21 mouse cellular contexts compared by ENCODE assay signal in the genomic region with DNA sequence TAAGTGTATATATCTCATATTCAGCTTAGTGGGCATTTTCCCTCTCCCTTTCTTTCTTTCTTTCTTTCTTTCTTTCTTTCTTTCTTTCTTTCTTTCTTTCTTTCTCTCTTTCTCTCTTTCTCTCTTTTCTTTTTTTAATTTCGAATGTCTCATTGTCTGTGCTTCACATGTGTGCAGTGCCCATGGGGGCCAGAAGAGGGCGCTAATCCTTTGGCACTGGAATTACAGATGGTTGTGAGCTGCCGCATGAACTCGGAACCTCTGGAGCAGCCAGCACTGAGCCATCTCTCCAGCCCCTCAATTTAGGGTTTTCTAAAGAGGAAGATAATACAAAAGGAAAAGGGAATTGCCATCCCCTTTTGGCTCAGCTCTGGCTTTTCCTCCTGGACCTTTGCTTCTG. TPM values are rescaled to one million over a fixed set of nuclear protein-coding genes. Genes with fewer than 3 reads are reported as not detected.
DNase-seq lines count a peak whose midpoint lies in the region; ATAC-seq and TF ChIP-seq lines count a peak whose summit lies in the region.
"Had no signal": no experiment of that assay in that cellular context is flagged by ENCODE, and none has a peak within 500 bp of the region (broad histone marks: within the 10 kb centered on the region; RNA-seq: fewer than 3 reads in every experiment).

No protein-coding gene starts in this region.

- ATAC-seq in liver, embryonic 14.5 days (ENCODE audit: insufficient read depth), result no peak
- ATAC-seq in liver, embryonic 11.5 days (replicated peaks; ENCODE audit: low FRiP score), result no peak
- ATAC-seq in megakaryocyte progenitor cell, adult 5-6 weeks (replicated peaks; ENCODE audit: poor library complexity), result no peak
- ATAC-seq: forebrain, embryonic 14.5 days had no signal

- TF ChIP-seq EP300 in heart, adult 2 months (IDR thresholded peaks at IDR 0.05; ENCODE audit: insufficient read depth, low read depth, low read length), result no peak
- TF ChIP-seq EP300 in liver, embryonic 14.5 days (IDR thresholded peaks at IDR 0.05; ENCODE audit: low read depth), result no peak

- H3K4me3 ChIP-seq in heart, adult 2 months, result no peak overlapping the region
- H3K4me3 ChIP-seq in liver, embryonic 14.5 days (ENCODE audit: insufficient read depth in 1 of 2, low read depth in 2 of 2, low read length in 2 of 2), result no peak overlapping the region
- no peak overlapping the region for H3K4me3 ChIP-seq in liver, embryonic 11.5 days (ENCODE audit: low read depth, low read length)
- H3K4me3 ChIP-seq in bone marrow macrophage, adult 2 months (ENCODE audit: insufficient read depth, low read length), result no peak overlapping the region
- H3K4me3 ChIP-seq: heart, embryonic 13.5 days; hindbrain, embryonic 15.5 days; megakaryocyte, embryonic 14.5 days; neural tube, embryonic 15.5 days; stomach, embryonic 15.5 days had no signal

- no peak for DNase-seq in heart, adult 2 months
- no peak for DNase-seq in heart, postnatal 10 days
- no peak for DNase-seq in liver, embryonic 14.5 days (ENCODE audit: low read depth in 3 of 3, low spot score in 3 of 3)
- DNase-seq in liver, embryonic 11.5 days (ENCODE audit: low spot score), result no peak
- peak; percentile 46 for DNase-seq in ES-CJ7 (ENCODE audit: low read depth, low spot score)
- no peak for DNase-seq in ovary, postnatal 36 days (ENCODE audit: low spot score)
- DNase-seq: adrenal gland, postnatal 10 days; gastrocnemius, postnatal 14 days; left cerebral cortex, postnatal 4 days; lung, adult 18-20 months had no signal

- intact Hi-C loops in heart, adult 2 months (cut with DNase I), result no loop called here
- intact Hi-C loops in heart, postnatal 10 days (cut with DNase I), result no loop called here

- no peak overlapping the region for H3K27ac ChIP-seq in heart, adult 2 months
- no peak overlapping the region for H3K27ac ChIP-seq in liver, embryonic 14.5 days
- no peak overlapping the region for H3K27ac ChIP-seq in liver, embryonic 11.5 days (ENCODE audit: low read depth, low read length)
- no peak overlapping the region for H3K27ac ChIP-seq in bone marrow macrophage, adult 2 months (ENCODE audit: insufficient read depth, low read depth, low read length)
- H3K27ac ChIP-seq: heart, embryonic 13.5 days; hindbrain, embryonic 15.5 days; neural tube, embryonic 15.5 days; stomach, embryonic 15.5 days had no signal

- H3K9ac ChIP-seq in heart, adult 2 months (ENCODE audit: low read depth, low read length), result no peak overlapping the region
- no peak overlapping the region for H3K9ac ChIP-seq in liver, embryonic 14.5 days (replicated peaks)
- H3K9ac ChIP-seq in liver, embryonic 11.5 days (ENCODE audit: low read depth, low read length), result no peak overlapping the region
- H3K9ac ChIP-seq: heart, embryonic 13.5 days; hindbrain, embryonic 15.5 days; neural tube, embryonic 15.5 days; stomach, embryonic 15.5 days had no signal

- H3K27me3 ChIP-seq in heart, adult 2 months (ENCODE audit: control insufficient read depth, insufficient read depth, low read length), result no peaks in the 10 kb centered on the region
- H3K27me3 ChIP-seq in liver, embryonic 14.5 days (ENCODE audit: control insufficient read depth, insufficient read depth, low read length), result no peaks in the 10 kb centered on the region; the same call in 1 of the 2 replicates
- peaks cover 10% of the 10 kb centered on the region for H3K27me3 ChIP-seq in liver, embryonic 11.5 days (replicated peaks; ENCODE audit: control insufficient read depth, insufficient read depth, low read length)

- no peaks in the 10 kb centered on the region for H3K36me3 ChIP-seq in heart, adult 2 months (ENCODE audit: control insufficient read depth, insufficient read depth, low read length)
- no peaks in the 10 kb centered on the region for H3K36me3 ChIP-seq in liver, embryonic 14.5 days (replicated peaks; ENCODE audit: control insufficient read depth, insufficient read depth, low read depth)
- H3K36me3 ChIP-seq in liver, embryonic 11.5 days (ENCODE audit: control insufficient read depth, insufficient read depth, low read length), result no peaks in the 10 kb centered on the region
- H3K36me3 ChIP-seq: heart, embryonic 13.5 days; hindbrain, embryonic 15.5 days; neural tube, embryonic 15.5 days; stomach, embryonic 15.5 days had no signal

- no peak for TF ChIP-seq POLR2A in heart, adult 2 months (IDR thresholded peaks at IDR 0.05; ENCODE audit: insufficient read depth, low read depth, low read length)
- no peak for TF ChIP-seq POLR2A in bone marrow macrophage, adult 2 months (IDR thresholded peaks at IDR 0.05; ENCODE audit: borderline replicate concordance, low read depth, low read length)

- H3K79me2 ChIP-seq in heart, adult 2 months (replicated peaks; ENCODE audit: control insufficient read depth, insufficient read depth, low read length), result no peaks in the 10 kb centered on the region

- WGBS in heart, adult 2 months, result 75% methylated on average over 4 of the region's 4 CpGs
- 56% methylated on average over 4 of the region's 4 CpGs for WGBS in liver, embryonic 14.5 days (ENCODE audit: insufficient replicate concordance)
- WGBS in liver, embryonic 11.5 days, result 70% methylated on average over 4 of the region's 4 CpGs

- H3K4me2 ChIP-seq in liver, embryonic 14.5 days (ENCODE audit: low read depth), result no peak overlapping the region
- no peak overlapping the region for H3K4me2 ChIP-seq in liver, embryonic 11.5 days
- H3K4me2 ChIP-seq: heart, embryonic 13.5 days; hindbrain, embryonic 15.5 days; neural tube, embryonic 15.5 days; stomach, embryonic 15.5 days had no signal

- no peaks in the 10 kb centered on the region for H3K4me1 ChIP-seq in heart, adult 2 months (ENCODE audit: control insufficient read depth, insufficient read depth, low read length)
- no peaks in the 10 kb centered on the region for H3K4me1 ChIP-seq in liver, embryonic 14.5 days (replicated peaks; ENCODE audit: control insufficient read depth in 2 of 2, insufficient read depth in 2 of 2, low read length in 1 of 2)
- H3K4me1 ChIP-seq in liver, embryonic 11.5 days (replicated peaks; ENCODE audit: control insufficient read depth, insufficient read depth, low read length), result no peaks in the 10 kb centered on the region
- H3K4me1 ChIP-seq in bone marrow macrophage, adult 2 months (ENCODE audit: control insufficient read depth, insufficient read depth, low read length), result no peaks in the 10 kb centered on the region
- H3K4me1 ChIP-seq: heart, embryonic 13.5 days; hindbrain, embryonic 15.5 days; megakaryocyte, embryonic 14.5 days; neural tube, embryonic 15.5 days; stomach, embryonic 15.5 days had no signal

- TF ChIP-seq CTCF in heart, adult 2 months (IDR thresholded peaks at IDR 0.05), result peak; percentile 23
- peak; percentile 44 for TF ChIP-seq CTCF in liver, embryonic 14.5 days (IDR thresholded peaks at IDR 0.05; ENCODE audit: low read depth)
- TF ChIP-seq CTCF in bone marrow macrophage, adult 2 months (IDR thresholded peaks at IDR 0.05; ENCODE audit: low read depth, low read length), result peak; percentile 45; the same call in 1 of the 2 replicates

- no peaks in the 10 kb centered on the region for H3K9me3 ChIP-seq in liver, embryonic 14.5 days (ENCODE audit: control insufficient read depth, low read length)
- H3K9me3 ChIP-seq in liver, embryonic 11.5 days (ENCODE audit: control insufficient read depth, low read length), result no peaks in the 10 kb centered on the region
- H3K9me3 ChIP-seq: stomach, embryonic 15.5 days had no signal

RNA-seq across cellular contexts. Expression of a gene that starts 15.4 kb away (rescaled TPM):
- not detected for total RNA-seq in heart, adult 2 months (2021)
- not detected in 2 replicates for polyA plus RNA-seq in heart, adult 2 months (2012; rRNA removed)
- not detected for total RNA-seq in heart, postnatal 10 days (2021)
- not detected in 2 replicates for polyA plus RNA-seq in liver, embryonic 14.5 days (2012; rRNA removed)
- polyA plus RNA-seq in liver, embryonic 14.5 days (2014; fragmentation: Nextera tagmentation; extraction: Ambion mirVana), result not detected in 2 replicates
- polyA plus RNA-seq in liver, embryonic 11.5 days (2014; fragmentation: Nextera tagmentation; extraction: Ambion mirVana), result not detected in 2 replicates
- polyA plus RNA-seq in bone marrow macrophage, adult 2 months (2012; ENCODE audit: insufficient read depth, insufficient read length, missing spikeins), result not detected in 2 replicates
- total RNA-seq in megakaryocyte progenitor cell, adult 5-6 weeks (2015), result not detected in 2 replicates
- total RNA-seq in megakaryocyte progenitor cell, adult 5-6 weeks (2017), result not detected in 2 replicates
- total RNA-seq: adrenal gland, postnatal 10 days; gastrocnemius, postnatal 14 days; left cerebral cortex, postnatal 4 days; monocyte, adult 5-6 weeks had no signal
- polyA plus RNA-seq: C2C12; heart, embryonic 13.5 days; kidney, embryonic 16.5 days; stomach, embryonic 15.5 days had no signal

RNA-seq across cellular contexts. Expression of a gene that starts 29.0 kb away (rescaled TPM):
- total RNA-seq in heart, adult 2 months (2021), result 1 to 10 TPM; 5.5 to 6.2 TPM
- polyA plus RNA-seq in heart, adult 2 months (2012; rRNA removed), result 15.7 and 22.1 TPM in 2 replicates
- under 1 TPM; 0.17 to 0.96 TPM for total RNA-seq in heart, postnatal 10 days (2021)
- 0.10 and 0.20 TPM in 2 replicates for polyA plus RNA-seq in liver, embryonic 14.5 days (2012; rRNA removed)
- not detected in 2 replicates for polyA plus RNA-seq in liver, embryonic 14.5 days (2014; fragmentation: Nextera tagmentation; extraction: Ambion mirVana)
- 3.0 and 5.9 TPM in 2 replicates for polyA plus RNA-seq in liver, embryonic 11.5 days (2014; fragmentation: Nextera tagmentation; extraction: Ambion mirVana)
- polyA plus RNA-seq in bone marrow macrophage, adult 2 months (2012; ENCODE audit: insufficient read depth, insufficient read length, missing spikeins), result 0.73 and 1.5 TPM in 2 replicates
- not detected in 2 replicates for total RNA-seq in megakaryocyte progenitor cell, adult 5-6 weeks (2015)
- total RNA-seq in megakaryocyte progenitor cell, adult 5-6 weeks (2017), result not detected in 2 replicates
- total RNA-seq: monocyte, adult 5-6 weeks had no signal
